Mouse (Mus musculus): ENCODE measurements around the gene Gcsh.

- no peak for TF ChIP-seq CTCF (IDR thresholded peaks at IDR 0.05; ENCODE audit: low read depth, low read length)
- TF ChIP-seq GATA1 (IDR thresholded peaks at IDR 0.05; ENCODE audit: borderline replicate concordance, low read length), result no peak
- no peak for TF ChIP-seq GATA2 (IDR thresholded peaks at IDR 0.05; ENCODE audit: borderline replicate concordance, low read depth, low read length)
Observed at GRCm38 (mm10) chr8:116935506-116935905, 57.8 kb downstream of the Gcsh start.
